Mouse (Mus musculus): ENCODE results near the gene Ylpm1.

DNA sequence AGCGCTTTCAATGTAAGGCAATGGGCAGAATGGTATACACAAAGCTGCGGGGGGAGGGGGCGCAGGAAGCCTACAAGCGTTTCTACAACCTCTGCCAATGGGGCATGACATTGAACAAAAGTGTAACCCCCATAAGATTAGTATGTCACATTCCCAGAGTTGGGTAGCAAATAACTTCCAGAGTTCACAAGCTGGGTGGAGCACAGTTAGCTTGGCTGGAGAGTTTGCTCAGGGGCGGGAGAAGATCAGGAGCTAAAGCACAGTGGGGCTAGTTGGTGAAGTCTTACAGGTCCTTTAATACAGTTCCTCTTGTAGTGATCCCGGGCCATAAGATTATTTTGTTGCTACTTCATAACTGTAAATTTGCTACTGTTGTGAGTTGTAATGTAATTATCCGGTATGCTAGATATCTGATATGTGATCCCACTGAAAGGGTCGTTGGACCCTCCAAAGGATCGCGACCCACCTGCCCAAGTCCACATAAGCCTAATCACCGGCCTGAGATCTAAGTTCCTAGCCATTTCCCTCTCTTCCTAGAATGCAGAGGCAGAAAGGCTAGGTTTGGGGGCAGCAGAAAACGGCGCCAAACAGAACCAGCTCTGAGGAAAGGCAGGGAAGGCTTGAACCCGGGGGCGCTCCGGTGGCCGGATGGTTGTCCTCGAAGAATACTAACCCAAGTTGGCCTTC, 114.0 kb downstream of the Ylpm1 start:
- no peak for TF ChIP-seq CTCF (IDR thresholded peaks at IDR 0.05)
- no peak for TF ChIP-seq EP300 (IDR thresholded peaks at IDR 0.05)
